Mouse (Mus musculus) cerebellum, adult 2 months (tissue): ENCODE data around the gene Pde2a.

ENCODE experiments used
- CTCF ChIP-seq: fragments of 200-500 bp; IDR thresholded peaks from 2 replicates; pipeline ENCODE4 v1.5.1; 2011; ENCODE audit warnings: low read depth, mild to moderate bottlenecking, control low read depth, low read length, moderate library complexity, borderline replicate concordance; ENCODE audit not compliant: insufficient read depth
- POLR2A ChIP-seq: fragments of 200-500 bp; IDR thresholded peaks from 2 replicates; pipeline ENCODE4 v1.6.1; 2011; ENCODE audit warnings: low read length, control low read depth, borderline replicate concordance; ENCODE audit not compliant: insufficient read depth

DNA sequence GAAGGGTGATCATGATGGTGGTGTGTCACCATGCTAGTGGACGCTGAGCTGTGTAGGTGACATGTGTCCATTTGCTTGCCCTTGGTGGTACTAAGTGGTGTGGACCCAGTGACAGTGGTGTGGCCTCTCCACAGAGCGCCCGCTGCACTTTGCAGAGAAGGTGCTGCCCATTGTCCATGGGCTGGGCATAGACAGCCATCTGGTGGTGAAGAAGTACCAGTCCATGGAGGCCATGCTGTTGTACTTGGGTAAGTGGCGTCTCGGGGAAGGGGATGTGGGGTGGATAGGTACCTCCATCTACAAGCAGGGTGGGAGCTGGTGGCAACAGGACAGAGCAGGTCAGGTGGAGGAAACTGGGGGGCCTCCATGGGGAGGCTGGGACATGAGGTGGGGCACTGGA, 17.7 kb upstream of the Pde2a start:
- TF ChIP-seq POLR2A (no peak), CTCF (no peak; the same call in 1 of the 2 replicates)
